Mouse (Mus musculus) A20 (cell line): Measurements from ENCODE around the gene Nsd1.
"Not testable (repeated sequence)": the region's sequence is repeated elsewhere in the genome, so short reads cannot be mapped to it uniquely, and the experiment has no call there.

Source experiments
- DNase-seq: peaks from one replicate; pipeline ENCODE4 v3.0.0-alpha.2; 2011; ENCODE audit warnings: low read depth, low spot score

The Nsd1 gene

GRCm38 (mm10) chr13:55190121-55190868, 19.3 kb upstream of the Nsd1 start:
- DNase-seq = peak; percentile 96

- DNase-seq = no peak
These were observed 18.0 kb upstream of the Nsd1 start for GRCm38 (mm10) chr13:55191535-55191934.

- not testable (repeated sequence) for DNase-seq
These were observed 6.8 kb upstream of the Nsd1 start for GRCm38 (mm10) chr13:55202758-55203157.

- no peak for DNase-seq
These were observed 5.8 kb upstream of the Nsd1 start for GRCm38 (mm10) chr13:55203740-55204139.

GRCm38 (mm10) chr13:55204667-55205389, 4.8 kb upstream of the Nsd1 start:
- no peak for DNase-seq

- no peak for DNase-seq
These were observed 4.0 kb upstream of the Nsd1 start for GRCm38 (mm10) chr13:55205448-55206205.

- no peak for DNase-seq
These were observed 539 bp upstream of the Nsd1 start for GRCm38 (mm10) chr13:55208837-55209648.

- DNase-seq = no peak
These were observed 800 bp downstream of the Nsd1 start for GRCm38 (mm10) chr13:55210193-55210970.

- DNase-seq = no peak
These were observed 1.3 kb downstream of the Nsd1 start for GRCm38 (mm10) chr13:55210971-55211220.

GRCm38 (mm10) chr13:55211221-55212010, 1.8 kb downstream of the Nsd1 start:
- peak; percentile 87 for DNase-seq

- DNase-seq = no peak
These were observed 2.4 kb downstream of the Nsd1 start for GRCm38 (mm10) chr13:55212011-55212360.

- DNase-seq = peak; percentile 89
These were observed 3.0 kb downstream of the Nsd1 start for GRCm38 (mm10) chr13:55212361-55213137.

- no peak for DNase-seq
These were observed 3.7 kb downstream of the Nsd1 start for GRCm38 (mm10) chr13:55213138-55213806.

- no peak for DNase-seq
These were observed 14.8 kb downstream of the Nsd1 start for GRCm38 (mm10) chr13:55224364-55224763.

- no peak for DNase-seq
These were observed 21.1 kb downstream of the Nsd1 start for GRCm38 (mm10) chr13:55230701-55231100.

GRCm38 (mm10) chr13:55243205-55243604, 33.6 kb downstream of the Nsd1 start:
- DNase-seq = no peak

GRCm38 (mm10) chr13:55247293-55248030, 37.9 kb downstream of the Nsd1 start:
- DNase-seq = no peak

GRCm38 (mm10) chr13:55249246-55249645, 39.7 kb downstream of the Nsd1 start:
- no peak for DNase-seq
